Mouse (Mus musculus) stomach, postnatal 0 days (tissue): ENCODE data around the gene Col5a1.

ENCODE experiments used
- CTCF ChIP-seq: IDR thresholded peaks from 2 replicates; pipeline ENCODE4 v1.5.1; 2016; ENCODE audit warnings: antibody characterized with exemption, low read depth, mild to moderate bottlenecking, moderate library complexity
- EP300 ChIP-seq: optimal IDR thresholded peaks from 2 replicates; pipeline ENCODE3; 2016; ENCODE audit warnings: antibody characterized with exemption

DNA sequence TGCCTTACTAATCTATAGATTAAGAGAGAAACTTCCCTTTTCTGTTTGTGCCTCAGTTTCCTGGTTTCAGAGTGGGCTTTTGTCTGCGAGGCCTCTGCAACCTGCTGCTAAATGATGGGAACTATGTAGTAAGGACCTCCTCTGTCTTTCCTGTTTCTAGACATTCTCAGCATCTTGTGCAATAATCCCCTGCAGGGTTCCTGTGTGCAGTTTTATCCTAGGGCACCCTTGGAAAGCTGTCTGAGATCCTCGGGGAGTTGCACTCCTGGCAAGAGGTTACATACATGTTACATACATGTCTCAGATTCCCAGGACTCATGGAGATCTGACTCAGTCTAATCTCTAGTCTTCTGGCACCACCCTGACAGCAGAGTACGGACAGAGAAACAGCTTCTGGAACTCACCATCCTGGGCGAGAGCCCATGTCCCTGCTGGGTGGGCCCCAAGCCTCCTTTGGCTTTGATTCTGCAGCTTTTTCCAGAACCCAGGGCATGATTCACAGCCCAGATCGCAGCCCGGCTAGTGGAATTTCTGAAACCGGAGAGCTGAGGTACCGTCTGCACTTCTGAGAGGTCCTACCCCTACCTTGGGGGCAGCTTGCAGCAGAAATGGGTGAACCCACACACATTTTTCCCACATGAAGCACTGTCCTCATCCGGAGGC lies 24.5 kb upstream of the Col5a1 start:
- TF ChIP-seq EP300 (no peak), CTCF (no peak)
